14 mouse cellular contexts compared by ENCODE assay signal in the genomic region with DNA sequence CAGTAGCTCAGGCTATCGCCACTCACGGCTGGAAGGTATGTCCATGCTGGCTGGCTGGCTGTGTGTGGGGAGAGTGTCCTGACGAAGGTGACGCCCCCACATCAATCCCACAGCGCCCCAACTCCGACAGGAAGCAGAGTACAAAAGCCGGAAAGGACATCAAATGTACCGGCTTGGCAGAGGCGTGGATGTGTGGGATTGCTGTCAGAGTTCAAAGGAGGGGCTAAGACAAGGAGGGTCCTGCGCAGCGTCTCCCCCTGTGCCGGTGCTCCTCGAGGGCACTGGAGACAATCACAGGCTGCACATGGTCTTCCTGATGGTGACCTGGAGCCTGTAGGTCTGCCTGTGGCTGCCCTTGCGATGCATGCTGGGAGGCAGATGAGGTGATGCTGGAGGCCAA.
A peak's percentile ranks its signal among the peaks of the same experiment; 100 is the strongest.
DNase-seq lines count a peak whose midpoint lies in the region; ATAC-seq and TF ChIP-seq lines count a peak whose summit lies in the region.
"Had no signal": no experiment of that assay in that cellular context is flagged by ENCODE, and none has a peak within 500 bp of the region (broad histone marks: within the 10 kb centered on the region; RNA-seq: fewer than 3 reads in every experiment).

No protein-coding gene starts in this region.

- H3K4me1 ChIP-seq in lung, adult 2 months (ENCODE audit: control insufficient read depth, insufficient read depth, low read length), result peaks cover 3% of the 10 kb centered on the region; the same call in 1 of the 2 replicates
- peaks cover 10% of the 10 kb centered on the region; the same call in 1 of the 2 replicates for H3K4me1 ChIP-seq in lung, embryonic 14.5 days (ENCODE audit: insufficient read depth)
- H3K4me1 ChIP-seq: liver, embryonic 13.5 days had no signal

- intact Hi-C loops in heart, postnatal 36 days (cut with DNase I), result no loop called here

- 35% methylated on average over 14 of the region's 14 CpGs for WGBS in lung, adult 2 months
- WGBS in lung, embryonic 14.5 days, result 33% methylated on average over 14 of the region's 14 CpGs

- no peak overlapping the region for H3K4me3 ChIP-seq in lung, adult 2 months (replicated peaks; ENCODE audit: extremely low read depth, low read depth, low read length)
- H3K4me3 ChIP-seq in lung, embryonic 14.5 days (ENCODE audit: low read depth, low read length), result no peak overlapping the region
- H3K4me3 ChIP-seq: embryonic facial prominence, embryonic 12.5 days; forebrain, embryonic 15.5 days; limb, embryonic 12.5 days; liver, embryonic 13.5 days had no signal

- peak; percentile 17 to 48 for DNase-seq in heart, adult 18-20 months
- no peak for DNase-seq in heart, postnatal 36 days
- DNase-seq in lung, adult 18-20 months, result peak; percentile 24 to 55
- no peak for DNase-seq in lung, adult 2 months
- DNase-seq in lung, embryonic 14.5 days, result peak; percentile 65
- DNase-seq in lung, postnatal 4 days, result peak; percentile 63 to 76
- no peak for DNase-seq in layer of hippocampus, adult 9-11 months
- no peak for DNase-seq in right cerebral cortex, adult 18-20 months
- DNase-seq: cerebellum, adult 9-10 months; liver, embryonic 13.5 days; thymus, adult 18-20 months had no signal

- no peak overlapping the region for H3K9ac ChIP-seq in lung, embryonic 14.5 days
- H3K9ac ChIP-seq: embryonic facial prominence, embryonic 12.5 days; forebrain, embryonic 15.5 days; limb, embryonic 12.5 days; liver, embryonic 13.5 days had no signal

- no peaks in the 10 kb centered on the region for H3K36me3 ChIP-seq in lung, embryonic 14.5 days (ENCODE audit: insufficient read depth)
- H3K36me3 ChIP-seq: embryonic facial prominence, embryonic 12.5 days; forebrain, embryonic 15.5 days; limb, embryonic 12.5 days; liver, embryonic 13.5 days had no signal

- TF ChIP-seq CTCF in lung, adult 2 months (IDR thresholded peaks at IDR 0.05; ENCODE audit: insufficient read depth, low read length), result no peak
- no peak for TF ChIP-seq CTCF in lung, embryonic 14.5 days (IDR thresholded peaks at IDR 0.05; ENCODE audit: low read depth)

- H3K27ac ChIP-seq in lung, embryonic 14.5 days (ENCODE audit: low read depth), result no peak overlapping the region
- H3K27ac ChIP-seq: embryonic facial prominence, embryonic 12.5 days; forebrain, embryonic 15.5 days; limb, embryonic 12.5 days; liver, embryonic 13.5 days had no signal

- no peaks in the 10 kb centered on the region for H3K9me3 ChIP-seq in lung, embryonic 14.5 days (ENCODE audit: low read depth, low read length)
- H3K9me3 ChIP-seq: embryonic facial prominence, embryonic 12.5 days; forebrain, embryonic 15.5 days; liver, embryonic 13.5 days had no signal

- ATAC-seq in lung, embryonic 14.5 days (ENCODE audit: insufficient read depth), result no peak
- ATAC-seq: forebrain, embryonic 15.5 days had no signal

- no peak overlapping the region for H3K4me2 ChIP-seq in lung, embryonic 14.5 days
- H3K4me2 ChIP-seq: embryonic facial prominence, embryonic 12.5 days; forebrain, embryonic 15.5 days; limb, embryonic 12.5 days; liver, embryonic 13.5 days had no signal

- TF ChIP-seq POLR2A in lung, adult 2 months (IDR thresholded peaks at IDR 0.05; ENCODE audit: borderline replicate concordance, extremely low read depth, low read depth, low read length), result no peak

- H3K27me3 ChIP-seq in lung, embryonic 14.5 days (ENCODE audit: insufficient read depth, low read length), result no peaks in the 10 kb centered on the region
- H3K27me3 ChIP-seq: forebrain, embryonic 15.5 days; liver, embryonic 13.5 days had no signal

Comparison
In these comparisons a context has a peak if more than half of its experiments do, and no peak if none do; other contexts are left out.
1. DNase-seq: peak in heart, adult 18-20 months (2 of 2), lung, adult 18-20 months (2 of 2), lung, embryonic 14.5 days (single experiment) and lung, postnatal 4 days (2 of 2); none in heart, postnatal 36 days (0 of 2), lung, adult 2 months (single experiment), layer of hippocampus, adult 9-11 months (single experiment) and right cerebral cortex, adult 18-20 months (single experiment).